Mouse (Mus musculus): ENCODE results near the gene Scml4. TPM values are rescaled to one million over a fixed set of nuclear protein-coding genes. Genes with fewer than 3 reads are reported as not detected.

Scml4 gene
- polyA plus RNA-seq, 1 experiment, result not detected

DNA sequence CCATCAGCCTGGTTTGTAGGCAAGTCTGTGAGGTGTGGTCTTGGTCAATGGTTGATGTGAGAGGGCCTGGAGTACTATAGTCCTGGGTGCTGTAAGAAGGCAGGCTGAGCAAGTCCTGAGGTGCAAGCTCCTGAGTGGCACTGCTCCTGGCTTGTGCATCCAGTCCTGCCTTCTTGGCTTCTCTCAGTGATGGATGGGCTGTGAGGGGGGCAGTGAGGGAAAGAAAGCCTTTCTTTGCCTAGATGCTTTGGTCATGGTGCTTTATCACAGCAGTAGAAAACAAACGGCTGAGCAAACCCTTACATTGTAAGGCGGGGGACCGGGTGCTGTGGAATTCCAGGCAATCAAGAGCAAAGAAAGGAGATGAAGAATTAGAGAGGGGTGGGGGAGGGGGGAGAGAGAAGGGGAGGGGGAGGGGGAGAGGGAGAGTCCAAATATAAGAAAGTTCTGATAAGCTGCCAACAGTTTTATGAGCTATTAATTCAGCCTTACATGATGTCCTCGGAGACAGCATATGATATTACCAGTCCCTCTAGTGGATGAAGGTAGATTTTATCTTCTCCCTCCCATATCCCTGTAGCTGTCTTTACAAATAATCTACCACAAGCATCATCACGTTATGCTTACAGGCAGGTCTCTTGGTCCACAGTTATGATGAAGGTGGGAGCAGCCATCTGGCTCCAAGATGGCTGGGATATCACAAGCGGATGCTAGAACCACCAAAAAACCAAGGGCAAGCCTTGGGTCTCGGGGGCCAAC lies 121.0 kb downstream of the Scml4 start:
- H3K36me3 ChIP-seq (ENCODE audit: control insufficient read depth), result no peaks in the 10 kb centered on the region
- TF ChIP-seq GATA1 (IDR thresholded peaks at IDR 0.05; ENCODE audit: low read length), result no peak
- TF ChIP-seq TAL1 (IDR thresholded peaks at IDR 0.05; ENCODE audit: low read length), result no peak
- no peak overlapping the region for H3K4me3 ChIP-seq (replicated peaks)
- H3K9me3 ChIP-seq (ENCODE audit: control insufficient read depth, low read length), result no peaks in the 10 kb centered on the region
- no peaks in the 10 kb centered on the region for H3K4me1 ChIP-seq (ENCODE audit: control insufficient read depth)
- no peaks in the 10 kb centered on the region for H3K27me3 ChIP-seq (ENCODE audit: control insufficient read depth)

DNA sequence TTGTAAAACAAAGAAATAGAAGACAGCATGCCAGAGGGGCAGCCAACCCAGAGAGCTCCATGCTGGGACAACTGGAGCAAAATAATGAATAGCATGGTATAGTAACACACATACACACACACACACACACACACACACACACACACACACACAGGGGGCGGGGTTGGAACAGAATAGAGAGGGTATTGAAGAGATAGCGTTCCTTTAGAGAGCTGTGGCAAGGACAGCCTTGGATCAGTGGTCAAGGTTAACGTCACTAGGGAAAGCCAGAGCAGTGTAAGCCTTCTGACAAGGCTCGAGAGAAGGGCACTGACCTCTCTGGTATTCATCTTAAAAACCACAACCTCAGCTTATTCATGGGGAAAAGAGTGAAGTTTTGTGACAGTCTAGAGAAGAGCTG lies 124.7 kb downstream of the Scml4 start:
- Histone ChIP-seq H3K36me3 (ENCODE audit: control insufficient read depth) (no peaks in the 10 kb centered on the region), H3K27me3 (ENCODE audit: control insufficient read depth) (no peaks in the 10 kb centered on the region), H3K9me3 (ENCODE audit: control insufficient read depth, low read length) (no peaks in the 10 kb centered on the region), H3K4me1 (ENCODE audit: control insufficient read depth) (no peaks in the 10 kb centered on the region), H3K4me3 (replicated peaks) (no peak overlapping the region)
- no peak for TF ChIP-seq GATA1 (IDR thresholded peaks at IDR 0.05; ENCODE audit: low read length)
- TF ChIP-seq TAL1 (IDR thresholded peaks at IDR 0.05; ENCODE audit: low read length), result no peak

- Histone ChIP-seq H3K4me1 (ENCODE audit: control insufficient read depth) (no peaks in the 10 kb centered on the region), H3K9me3 (ENCODE audit: control insufficient read depth, low read length) (no peaks in the 10 kb centered on the region), H3K4me3 (replicated peaks) (no peak overlapping the region), H3K27me3 (ENCODE audit: control insufficient read depth) (no peaks in the 10 kb centered on the region; the same call in 1 of the 2 replicates), H3K36me3 (ENCODE audit: control insufficient read depth) (no peaks in the 10 kb centered on the region)
- TF ChIP-seq GATA1 (IDR thresholded peaks at IDR 0.05; ENCODE audit: low read length) (no peak), TAL1 (IDR thresholded peaks at IDR 0.05; ENCODE audit: low read length) (no peak)
Measured at GRCm38 (mm10) chr10:42987594-42988052, 127.5 kb downstream of the Scml4 start.

DNA sequence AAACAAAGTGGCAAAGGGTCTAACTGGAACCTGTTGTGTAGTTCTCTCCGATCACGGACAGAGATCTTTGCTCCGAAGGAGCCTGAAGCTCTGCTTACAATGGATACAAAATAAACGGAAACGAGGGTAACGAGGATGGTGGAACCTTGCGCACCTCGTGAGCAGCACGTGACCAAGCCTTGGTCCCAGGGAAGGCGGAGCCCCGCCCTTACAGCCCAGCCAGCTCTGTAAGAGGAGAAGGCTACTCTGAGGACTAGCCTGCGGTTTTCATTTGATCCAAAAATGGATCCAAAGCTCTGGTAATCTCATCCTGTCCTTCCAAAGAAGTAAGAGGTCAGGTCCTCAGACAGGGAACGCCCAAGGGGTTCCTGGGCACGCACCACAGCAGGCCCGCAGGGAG lies 128.5 kb downstream of the Scml4 start:
- no peaks in the 10 kb centered on the region for H3K36me3 ChIP-seq (ENCODE audit: control insufficient read depth)
- H3K4me1 ChIP-seq (ENCODE audit: control insufficient read depth), result no peaks in the 10 kb centered on the region
- TF ChIP-seq TAL1 (IDR thresholded peaks at IDR 0.05; ENCODE audit: low read length) (no peak), GATA1 (IDR thresholded peaks at IDR 0.05; ENCODE audit: low read length) (no peak)
- H3K27me3 ChIP-seq (ENCODE audit: control insufficient read depth), result no peaks in the 10 kb centered on the region; the same call in 1 of the 2 replicates
- H3K9me3 ChIP-seq (ENCODE audit: control insufficient read depth, low read length), result no peaks in the 10 kb centered on the region
- no peak overlapping the region for H3K4me3 ChIP-seq (replicated peaks)

- H3K4me3 ChIP-seq (replicated peaks), result no peak overlapping the region
Measured at GRCm38 (mm10) chr10:42989910-42990309, 129.7 kb downstream of the Scml4 start.

GRCm38 (mm10) chr10:42991018-42991417 lies 130.8 kb downstream of the Scml4 start:
- peaks cover 7% of the 10 kb centered on the region for H3K27me3 ChIP-seq (ENCODE audit: control insufficient read depth)
- no peak overlapping the region for H3K4me3 ChIP-seq (replicated peaks)
- H3K4me1 ChIP-seq (ENCODE audit: control insufficient read depth), result no peaks in the 10 kb centered on the region
- no peak for TF ChIP-seq GATA1 (IDR thresholded peaks at IDR 0.05; ENCODE audit: low read length)
- no peak for TF ChIP-seq TAL1 (IDR thresholded peaks at IDR 0.05; ENCODE audit: low read length)
- H3K9me3 ChIP-seq (ENCODE audit: control insufficient read depth, low read length), result no peaks in the 10 kb centered on the region
- no peaks in the 10 kb centered on the region for H3K36me3 ChIP-seq (ENCODE audit: control insufficient read depth)

More at GRCm38 (mm10) chr10:42989910-42990309, 129.7 kb downstream of the Scml4 start:
- TF ChIP-seq GATA1 (IDR thresholded peaks at IDR 0.05; ENCODE audit: low read length) (no peak), TAL1 (IDR thresholded peaks at IDR 0.05; ENCODE audit: low read length) (no peak)
- no peaks in the 10 kb centered on the region for H3K36me3 ChIP-seq (ENCODE audit: control insufficient read depth)
- no peaks in the 10 kb centered on the region for H3K9me3 ChIP-seq (ENCODE audit: control insufficient read depth, low read length)
- H3K27me3 ChIP-seq (ENCODE audit: control insufficient read depth), result peaks cover 7% of the 10 kb centered on the region
- H3K4me1 ChIP-seq (ENCODE audit: control insufficient read depth), result no peaks in the 10 kb centered on the region

DNA sequence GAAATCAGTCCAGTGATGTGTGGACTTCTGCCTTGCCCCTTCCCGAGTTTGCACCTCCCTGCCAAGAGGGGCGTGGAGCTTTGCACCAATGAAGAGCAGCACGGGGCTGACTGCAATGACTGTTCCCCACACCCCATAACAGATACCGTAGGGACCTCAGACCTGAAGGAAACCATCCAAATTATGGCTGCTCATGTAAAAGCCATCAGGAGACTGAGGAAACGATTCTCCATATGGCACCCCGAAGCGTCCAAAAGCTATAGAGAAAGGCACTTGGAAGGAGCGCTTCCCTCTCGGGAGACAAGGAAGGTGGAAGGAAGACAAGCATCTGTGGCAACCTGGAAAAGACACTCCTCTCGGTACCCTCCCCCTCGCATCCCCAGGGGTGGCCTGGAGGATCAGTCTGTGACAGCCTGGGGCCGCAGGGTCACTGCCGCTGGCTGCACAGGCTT lies 134.2 kb downstream of the Scml4 start:
- Histone ChIP-seq H3K9me3 (ENCODE audit: control insufficient read depth, low read length) (no peaks in the 10 kb centered on the region), H3K36me3 (ENCODE audit: control insufficient read depth) (no peaks in the 10 kb centered on the region), H3K4me3 (replicated peaks) (no peak overlapping the region), H3K4me1 (ENCODE audit: control insufficient read depth) (no peaks in the 10 kb centered on the region), H3K27me3 (ENCODE audit: control insufficient read depth) (peaks cover 7% of the 10 kb centered on the region)
- TF ChIP-seq TAL1 (IDR thresholded peaks at IDR 0.05; ENCODE audit: low read length), result no peak

GRCm38 (mm10) chr10:42995484-42995895 lies 135.3 kb downstream of the Scml4 start:
- H3K27me3 ChIP-seq (ENCODE audit: control insufficient read depth), result peaks cover 7% of the 10 kb centered on the region
- no peak for TF ChIP-seq GATA1 (IDR thresholded peaks at IDR 0.05; ENCODE audit: low read length)
- no peak for TF ChIP-seq TAL1 (IDR thresholded peaks at IDR 0.05; ENCODE audit: low read length)
- no peak overlapping the region for H3K4me3 ChIP-seq (replicated peaks)
- no peaks in the 10 kb centered on the region for H3K36me3 ChIP-seq (ENCODE audit: control insufficient read depth)
- no peaks in the 10 kb centered on the region for H3K4me1 ChIP-seq (ENCODE audit: control insufficient read depth)
- no peaks in the 10 kb centered on the region for H3K9me3 ChIP-seq (ENCODE audit: control insufficient read depth, low read length)

DNA sequence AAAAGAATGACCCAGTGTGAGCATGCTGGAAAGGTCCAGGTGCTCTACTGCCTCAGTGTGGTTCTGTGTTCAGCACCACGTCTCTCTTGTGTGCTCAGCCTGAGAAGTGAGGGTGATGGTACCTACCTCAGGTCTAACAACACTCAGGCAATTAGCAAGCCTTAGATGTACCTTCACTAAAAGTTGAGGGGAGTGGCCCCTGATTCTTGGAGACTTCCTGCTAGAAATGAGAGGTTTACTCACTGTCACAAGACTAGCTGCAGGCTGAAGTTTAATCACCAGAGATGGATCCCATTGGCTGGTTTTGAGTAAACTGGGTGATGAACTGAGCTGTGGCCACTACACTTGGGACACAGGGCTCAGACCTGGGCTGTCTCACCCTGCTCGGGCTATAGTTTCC lies 137.1 kb downstream of the Scml4 start:
- H3K36me3 ChIP-seq (ENCODE audit: control insufficient read depth), result no peaks in the 10 kb centered on the region
- H3K4me1 ChIP-seq (ENCODE audit: control insufficient read depth), result no peaks in the 10 kb centered on the region
- no peak overlapping the region for H3K4me3 ChIP-seq (replicated peaks)
- no peaks in the 10 kb centered on the region for H3K9me3 ChIP-seq (ENCODE audit: control insufficient read depth, low read length)
- H3K27me3 ChIP-seq (ENCODE audit: control insufficient read depth), result peaks cover 17% of the 10 kb centered on the region
- TF ChIP-seq TAL1 (IDR thresholded peaks at IDR 0.05; ENCODE audit: low read length), result no peak
- no peak for TF ChIP-seq GATA1 (IDR thresholded peaks at IDR 0.05; ENCODE audit: low read length)

Measured in erythroblast, embryonic 14.5 days (primary cell).